Mouse (Mus musculus) heart, embryonic 10.5 days (tissue): Measurements from ENCODE around the gene Abr. TPM values are rescaled to one million over a fixed set of nuclear protein-coding genes. Genes with fewer than 3 reads are reported as not detected.

Experiments used
- DNase-seq: peaks from one replicate; pipeline ENCODE4 v3.0.0-alpha.2; 2017; ENCODE audit warnings: low spot score
- H3K27ac ChIP-seq: fragments of 300-500 bp; sonication (generic); 2 replicates; pipeline ENCODE4 v1.5.1; 2016; ENCODE audit warnings: mild to moderate bottlenecking
- H3K27me3 ChIP-seq: fragments of 300-500 bp; sonication (generic); 2 replicates; pipeline ENCODE4 v1.6.1; 2016; ENCODE audit warnings: mild to moderate bottlenecking; ENCODE audit not compliant: poor library complexity, insufficient read depth, severe bottlenecking
- H3K36me3 ChIP-seq: fragments of 300-500 bp; sonication (generic); 2 replicates; pipeline ENCODE4 v1.6.1; 2016; ENCODE audit warnings: mild to moderate bottlenecking, moderate library complexity
- H3K4me1 ChIP-seq: fragments of 300-500 bp; sonication (generic); 2 replicates; pipeline ENCODE4 v1.6.1; 2016; ENCODE audit warnings: mild to moderate bottlenecking
- H3K4me3 ChIP-seq: fragments of 300-500 bp; sonication (generic); 2 replicates; pipeline ENCODE4 v1.5.1; 2016; ENCODE audit warnings: mild to moderate bottlenecking, moderate library complexity
- H3K9me3 ChIP-seq: fragments of 300-500 bp; sonication (generic); 2 replicates; pipeline ENCODE4 v1.6.1; 2016; ENCODE audit warnings: mild to moderate bottlenecking, moderate library complexity
- WGBS: fragments of 180-500 bp; shearing (Covaris S2); methylation state at CpG from one replicate; pipeline ENCODE4 v1.1.7; 2016; 5-methylcytosine and 5-hydroxymethylcytosine counted together
- polyA plus RNA-seq: library from polyadenylated mRNA; unstranded; fragments of >200 nt; fragmentation: Nextera tagmentation; extraction: Ambion mirVana; gene quantifications from 2 replicates; pipeline ENCODE4 v1.2.1, GENCODE M21; 2016

Abr gene
- polyA plus RNA-seq, 1 experiment from 2014 or later, result 32.8 TPM

DNA sequence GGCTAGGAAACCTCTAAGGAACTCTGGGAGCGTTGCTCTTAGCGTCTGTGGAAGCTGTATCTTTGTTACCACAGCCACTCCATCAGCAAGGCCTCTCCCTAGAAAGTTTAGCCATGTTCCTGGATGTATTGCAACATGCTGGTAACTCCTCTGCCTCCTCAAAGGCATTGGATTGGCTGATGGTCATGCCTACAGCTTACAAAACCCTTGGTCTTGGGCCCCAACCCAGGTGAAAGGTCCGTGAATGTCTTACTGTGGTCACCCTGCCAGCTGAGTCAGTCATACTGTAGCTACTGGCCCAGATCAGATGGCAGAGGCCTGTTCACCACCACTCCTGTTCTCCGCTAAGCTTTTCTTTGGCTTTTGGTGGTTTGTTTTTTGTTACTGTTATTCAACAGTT is 207.1 kb downstream of the Abr start:
- no peak for DNase-seq
- Histone ChIP-seq H3K27me3 (no peaks in the 10 kb centered on the region), H3K36me3 (peaks cover 90% of the 10 kb centered on the region), H3K4me3 (no peak overlapping the region), H3K4me1 (peaks cover 5% of the 10 kb centered on the region), H3K27ac (no peak overlapping the region), H3K9me3 (no peaks in the 10 kb centered on the region)
- 93% methylated on average over 4 of the region's 4 CpGs for WGBS

DNA sequence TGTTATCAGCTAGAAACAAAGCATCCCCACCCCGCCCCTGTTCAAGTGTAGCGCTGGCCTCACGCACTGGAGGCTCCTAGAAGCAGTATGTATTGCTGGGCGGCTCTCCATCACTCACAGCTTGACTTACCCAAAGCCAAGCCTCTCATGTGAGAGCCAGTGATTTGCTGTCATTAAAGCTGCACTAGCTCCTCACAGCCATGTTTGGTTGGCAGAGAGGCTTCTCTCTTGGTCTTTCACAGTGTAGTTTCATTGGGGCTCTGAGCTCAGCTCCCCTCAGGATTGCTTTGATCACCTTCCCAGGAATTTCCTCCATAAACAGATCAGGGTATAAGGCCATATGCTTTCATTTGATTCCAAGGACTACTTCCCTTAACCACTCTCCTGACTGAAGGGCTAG is 208.9 kb downstream of the Abr start:
- 55% methylated on average over 4 of the region's 4 CpGs for WGBS
- no peak overlapping the region for H3K27ac ChIP-seq
- no peak for DNase-seq
- H3K9me3 ChIP-seq, result no peaks in the 10 kb centered on the region
- H3K4me1 ChIP-seq, result peaks cover 5% of the 10 kb centered on the region
- no peak overlapping the region for H3K4me3 ChIP-seq
- H3K27me3 ChIP-seq, result no peaks in the 10 kb centered on the region
- peaks cover 82% of the 10 kb centered on the region for H3K36me3 ChIP-seq

DNA sequence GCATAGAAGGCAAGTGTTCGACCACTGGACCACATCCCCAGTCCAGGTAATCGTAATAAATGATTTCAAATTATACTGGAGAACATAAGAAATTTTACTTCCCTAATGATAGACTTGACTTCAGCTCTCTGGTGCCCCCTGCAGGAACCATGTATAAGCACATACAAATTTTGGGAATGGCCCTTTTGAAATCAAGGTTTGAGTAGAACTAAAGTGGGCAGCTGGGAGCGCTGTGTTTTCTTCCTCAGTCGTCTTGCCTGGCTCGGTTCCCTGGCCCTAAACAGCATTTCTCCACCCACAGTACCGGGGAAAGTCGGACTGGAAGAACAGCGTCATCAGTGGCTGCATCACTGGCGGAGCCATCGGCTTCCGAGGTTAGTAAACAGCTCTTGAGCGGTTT is 211.3 kb downstream of the Abr start:
- Histone ChIP-seq H3K36me3 (peaks cover 58% of the 10 kb centered on the region), H3K4me1 (peaks cover 10% of the 10 kb centered on the region), H3K27ac (no peak overlapping the region), H3K4me3 (no peak overlapping the region), H3K9me3 (no peaks in the 10 kb centered on the region), H3K27me3 (no peaks in the 10 kb centered on the region)
- 72% methylated on average over 12 of the region's 12 CpGs for WGBS
- DNase-seq, result no peak

DNA sequence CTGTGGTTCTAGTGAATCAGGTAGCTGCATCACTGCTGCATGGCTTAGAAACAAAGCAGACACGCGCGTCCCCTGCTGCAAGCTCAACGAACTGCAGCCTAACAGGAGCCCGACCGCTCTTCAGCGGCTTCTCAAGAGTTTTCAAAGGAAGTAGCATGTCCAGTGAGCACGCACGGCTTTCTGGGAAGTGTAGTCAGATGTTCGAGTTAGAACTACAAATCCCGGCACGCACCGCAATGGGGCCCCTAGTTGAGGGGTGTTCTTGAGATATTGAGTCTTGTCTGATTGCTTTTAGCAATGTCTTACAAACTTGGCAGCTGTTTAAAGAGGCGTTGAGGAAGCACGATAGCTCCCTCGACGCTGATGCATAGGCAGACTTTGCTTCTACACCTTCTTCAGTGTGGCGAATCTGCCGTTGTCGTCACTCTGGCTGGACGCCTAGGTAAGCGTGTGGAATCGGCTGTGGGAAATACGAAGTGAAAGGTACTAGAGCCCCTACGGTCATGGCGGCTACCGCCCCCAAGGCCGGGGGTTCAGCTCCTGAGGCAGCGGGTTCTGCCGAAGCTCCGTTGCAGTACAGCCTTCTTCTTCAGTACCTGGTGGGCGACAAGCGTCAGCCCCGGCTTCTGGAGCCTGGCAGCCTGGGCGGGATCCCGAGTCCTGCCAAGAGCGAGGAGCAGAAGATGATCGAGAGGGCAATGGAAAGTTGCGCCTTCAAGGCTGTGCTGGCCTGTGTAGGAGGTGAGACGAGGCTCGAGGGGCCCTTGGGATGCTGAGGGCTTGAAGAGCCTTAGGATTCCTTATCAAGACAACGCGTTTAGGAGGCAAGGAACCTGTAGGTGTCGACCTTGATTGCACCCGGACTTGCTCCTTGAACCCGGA is 215.2 kb downstream of the Abr start, which contains the start of gene Timm22:
Gene Timm22, plus strand, starts transcription at position 251 of the 882 bp plus-strand sequence.
- WGBS, result under 1% methylated on average over 46 of the region's 46 CpGs
- H3K27ac ChIP-seq, result peak within 1 kb of the TSS; percentile 96
- H3K36me3 ChIP-seq, result peaks cover 21% of the 10 kb centered on the region
- peaks cover 5% of the 10 kb centered on the region for H3K4me1 ChIP-seq
- H3K9me3 ChIP-seq, result no peaks in the 10 kb centered on the region
- H3K27me3 ChIP-seq, result no peaks in the 10 kb centered on the region
- H3K4me3 ChIP-seq, result peak within 1 kb of the TSS; percentile 99
- DNase-seq, result peak; percentile 98

DNA sequence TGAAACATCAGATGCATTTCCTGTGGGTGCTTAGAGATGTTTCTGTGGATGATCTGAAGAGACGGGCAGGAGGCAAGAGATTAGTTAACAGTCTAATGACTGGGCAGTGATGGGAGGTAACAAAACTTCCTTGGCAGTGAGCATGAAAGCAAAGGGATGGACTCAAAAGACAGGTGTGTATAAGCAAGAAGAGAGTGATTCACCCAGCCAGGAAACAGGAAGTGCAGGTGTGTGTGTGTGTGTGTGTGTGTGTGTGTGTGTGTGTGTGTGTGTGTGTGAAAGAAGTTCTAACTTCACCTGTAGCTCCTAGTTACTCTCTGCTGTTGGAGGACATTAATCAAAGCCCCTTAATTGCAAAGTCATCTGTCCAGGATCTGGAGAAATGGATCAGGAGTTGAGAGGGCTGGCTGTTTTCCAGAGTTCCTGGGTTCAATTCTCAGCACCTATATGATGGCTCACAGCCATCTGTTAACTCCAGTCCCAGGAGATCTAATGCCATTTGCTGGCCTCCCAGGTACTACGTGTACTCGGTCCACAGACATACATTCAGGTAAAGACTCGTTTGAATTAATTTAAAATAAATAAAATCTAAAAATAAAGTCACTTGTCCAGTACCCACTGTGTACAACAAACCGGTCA is 216.4 kb downstream of the Abr start:
- H3K4me1 ChIP-seq, result peaks cover 5% of the 10 kb centered on the region
- 70% methylated on average over 5 of the region's 5 CpGs for WGBS
- no peak overlapping the region for H3K27ac ChIP-seq
- no peak overlapping the region for H3K4me3 ChIP-seq
- peaks cover 12% of the 10 kb centered on the region; the same call in 1 of the 2 replicates for H3K36me3 ChIP-seq
- H3K27me3 ChIP-seq, result no peaks in the 10 kb centered on the region
- no peaks in the 10 kb centered on the region for H3K9me3 ChIP-seq
- DNase-seq, result no peak

DNA sequence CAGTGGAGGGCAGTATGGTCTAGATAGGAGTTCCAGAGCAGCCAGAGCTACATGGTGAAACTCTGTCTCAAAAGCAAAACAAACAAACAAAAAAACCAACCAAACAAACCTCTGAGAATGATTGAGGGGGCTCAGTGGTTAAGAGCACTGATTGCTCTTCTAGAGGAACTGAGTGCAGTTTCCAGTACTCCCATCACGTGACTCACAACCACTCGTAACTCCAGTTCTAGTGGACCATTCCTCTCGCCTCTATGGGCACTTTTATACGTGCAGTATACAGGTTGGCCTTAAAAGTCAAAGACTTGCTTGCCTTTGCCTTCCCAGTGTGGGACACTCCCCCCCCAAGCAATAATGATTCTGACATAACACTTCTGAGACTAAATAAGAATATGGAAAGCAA is 217.0 kb downstream of the Abr start:
- peaks cover 10% of the 10 kb centered on the region; the same call in 1 of the 2 replicates for H3K36me3 ChIP-seq
- H3K27ac ChIP-seq, result no peak overlapping the region
- no peak overlapping the region for H3K4me3 ChIP-seq
- H3K4me1 ChIP-seq, result peaks cover 5% of the 10 kb centered on the region
- no peaks in the 10 kb centered on the region for H3K9me3 ChIP-seq
- DNase-seq, result no peak
- no peaks in the 10 kb centered on the region for H3K27me3 ChIP-seq
- WGBS, result 55% methylated on average over 4 of the region's 4 CpGs

DNA sequence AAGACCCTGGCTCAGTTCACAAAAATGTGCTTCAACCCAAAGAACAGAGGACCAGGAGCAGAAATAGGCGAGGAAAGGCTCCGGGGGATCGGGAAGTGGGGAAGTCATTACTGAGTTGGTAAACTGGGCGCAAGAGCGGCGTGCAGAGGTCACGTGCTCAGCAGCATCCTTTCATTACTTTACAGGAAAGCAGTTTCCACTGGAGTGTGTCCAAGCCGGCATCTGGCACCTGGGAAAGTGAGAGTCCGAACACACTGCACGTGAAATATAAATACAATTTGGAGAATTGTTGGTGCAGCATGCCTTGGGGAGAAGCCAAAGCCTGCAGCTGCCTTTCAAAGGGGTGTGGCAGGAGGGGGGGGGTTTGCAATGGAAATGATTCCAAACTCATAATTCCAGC is 220.7 kb downstream of the Abr start:
- DNase-seq, result no peak
- WGBS, result 78% methylated on average over 10 of the region's 10 CpGs
- Histone ChIP-seq H3K27me3 (no peaks in the 10 kb centered on the region), H3K4me3 (no peak overlapping the region), H3K27ac (no peak overlapping the region), H3K36me3 (no peaks in the 10 kb centered on the region), H3K9me3 (no peaks in the 10 kb centered on the region), H3K4me1 (peaks cover 14% of the 10 kb centered on the region)

DNA sequence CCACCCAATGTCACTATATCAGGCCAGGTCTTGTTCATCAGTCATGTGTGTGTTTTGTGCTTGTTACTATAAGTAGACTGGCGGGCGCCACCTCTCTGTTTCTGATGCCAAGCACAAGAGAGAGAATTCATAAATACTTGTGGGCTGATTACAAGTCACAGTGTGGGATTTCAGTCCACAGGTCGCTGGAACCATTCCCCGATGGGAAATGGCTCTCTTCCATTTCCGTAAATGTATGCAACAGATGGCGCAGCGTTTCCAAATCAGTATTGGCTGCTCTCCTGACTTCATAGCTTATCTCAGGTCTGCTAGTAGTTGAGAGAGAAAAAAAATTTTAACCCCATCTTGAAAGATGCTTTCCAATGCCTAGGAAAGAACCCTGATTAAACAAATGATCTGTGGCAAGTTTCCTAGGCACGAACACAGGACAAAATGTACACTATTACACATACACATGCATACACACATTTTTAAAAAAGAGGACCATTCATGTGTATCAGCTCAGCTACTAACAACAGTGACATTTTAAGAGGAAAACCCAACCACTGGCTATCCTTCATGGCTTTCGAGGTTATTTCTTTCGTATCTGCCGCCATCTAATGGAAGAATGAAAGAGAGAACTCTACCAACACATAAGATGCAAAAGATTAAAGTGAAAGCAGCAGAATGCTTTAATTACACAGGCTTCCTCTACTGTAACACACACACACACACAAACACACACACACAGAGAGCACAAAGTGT is 222.4 kb downstream of the Abr start:
- no peaks in the 10 kb centered on the region for H3K36me3 ChIP-seq
- WGBS, result 10% methylated on average over 11 of the region's 11 CpGs
- peak overlapping the region; percentile 83 for H3K4me3 ChIP-seq
- no peaks in the 10 kb centered on the region for H3K27me3 ChIP-seq
- H3K9me3 ChIP-seq, result no peaks in the 10 kb centered on the region
- DNase-seq, result no peak
- H3K4me1 ChIP-seq, result peaks cover 19% of the 10 kb centered on the region
- peak overlapping the region; percentile 93 for H3K27ac ChIP-seq

DNA sequence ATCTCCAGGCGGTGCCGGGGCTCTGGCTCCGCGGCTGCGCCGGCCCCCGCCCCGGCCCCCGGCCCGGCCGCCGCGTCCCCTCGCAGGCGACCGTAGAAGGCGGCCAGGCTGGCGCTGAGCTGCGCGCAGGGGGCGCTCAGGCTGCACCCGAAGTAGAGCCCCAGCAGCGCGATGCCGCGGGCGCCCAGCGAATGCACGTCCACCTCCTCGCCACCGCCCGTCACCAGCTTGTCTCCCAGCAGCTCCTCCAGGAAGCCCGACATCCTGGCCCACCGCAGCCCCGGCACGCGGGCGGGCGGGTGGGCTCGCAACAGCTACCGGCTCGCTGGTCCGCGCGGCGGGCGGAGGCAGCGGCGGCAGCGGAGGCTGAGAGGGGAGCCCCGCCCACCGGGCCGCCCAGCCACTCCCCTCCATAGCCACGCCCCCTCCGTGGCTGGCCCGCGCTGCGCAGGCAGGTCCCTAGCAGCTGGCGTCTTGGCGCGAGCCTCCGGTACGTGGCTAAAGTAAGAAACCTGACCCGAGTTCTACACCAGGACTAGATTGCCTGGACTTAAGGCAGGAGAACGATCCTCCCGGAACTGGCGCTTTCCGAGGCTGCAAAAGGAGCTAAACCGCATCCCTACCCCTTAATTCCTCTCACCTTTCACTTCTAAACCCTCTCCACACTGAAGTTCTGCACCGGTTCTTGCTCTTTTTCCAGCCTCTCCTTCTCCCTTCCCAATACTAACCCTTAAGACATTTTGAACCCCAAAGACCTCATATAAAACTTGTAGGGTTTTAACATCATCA is 223.1 kb downstream of the Abr start, which contains the start of gene Nxn:
Gene Nxn, minus strand, starts transcription at position 343 of the 789 bp plus-strand sequence.
- 1% methylated on average over 65 of the region's 70 CpGs for WGBS
- Histone ChIP-seq H3K4me1 (peaks cover 19% of the 10 kb centered on the region), H3K4me3 (peak within 1 kb of the TSS; percentile 83), H3K27me3 (no peaks in the 10 kb centered on the region), H3K27ac (peak within 1 kb of the TSS; percentile 93), H3K9me3 (no peaks in the 10 kb centered on the region), H3K36me3 (no peaks in the 10 kb centered on the region)
- peak; percentile 95 for DNase-seq

DNA sequence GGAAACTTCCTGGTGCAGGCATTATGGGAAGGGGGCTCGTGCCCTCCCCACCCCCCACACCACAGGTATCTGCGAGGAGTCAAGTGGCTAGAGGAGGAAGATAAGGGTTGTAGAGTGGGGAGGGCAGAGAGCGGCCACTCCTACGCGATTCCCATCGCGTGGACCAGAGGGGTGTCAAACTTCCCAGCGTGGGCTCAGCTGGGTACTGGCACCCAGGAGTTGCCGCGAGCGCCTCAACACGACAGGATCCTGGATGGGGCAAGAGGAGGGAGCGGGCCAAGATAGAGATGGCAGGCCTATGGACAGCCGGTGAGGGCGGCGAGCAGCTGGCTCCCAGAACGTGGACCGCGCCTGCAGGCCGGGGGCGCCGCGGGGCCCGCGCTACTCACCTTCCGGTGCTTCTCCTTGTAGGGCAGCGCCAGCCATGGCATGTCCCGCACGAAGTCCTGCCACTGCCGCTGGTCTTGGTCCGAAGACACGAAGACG is 223.8 kb downstream of the Abr start:
- DNase-seq, result peak; percentile 80
- peak overlapping the region; percentile 83 for H3K4me3 ChIP-seq
- no peaks in the 10 kb centered on the region for H3K27me3 ChIP-seq
- H3K9me3 ChIP-seq, result no peaks in the 10 kb centered on the region
- no peaks in the 10 kb centered on the region for H3K36me3 ChIP-seq
- under 1% methylated on average over 33 of the region's 33 CpGs for WGBS
- H3K27ac ChIP-seq, result peak overlapping the region; percentile 93
- peaks cover 19% of the 10 kb centered on the region for H3K4me1 ChIP-seq

DNA sequence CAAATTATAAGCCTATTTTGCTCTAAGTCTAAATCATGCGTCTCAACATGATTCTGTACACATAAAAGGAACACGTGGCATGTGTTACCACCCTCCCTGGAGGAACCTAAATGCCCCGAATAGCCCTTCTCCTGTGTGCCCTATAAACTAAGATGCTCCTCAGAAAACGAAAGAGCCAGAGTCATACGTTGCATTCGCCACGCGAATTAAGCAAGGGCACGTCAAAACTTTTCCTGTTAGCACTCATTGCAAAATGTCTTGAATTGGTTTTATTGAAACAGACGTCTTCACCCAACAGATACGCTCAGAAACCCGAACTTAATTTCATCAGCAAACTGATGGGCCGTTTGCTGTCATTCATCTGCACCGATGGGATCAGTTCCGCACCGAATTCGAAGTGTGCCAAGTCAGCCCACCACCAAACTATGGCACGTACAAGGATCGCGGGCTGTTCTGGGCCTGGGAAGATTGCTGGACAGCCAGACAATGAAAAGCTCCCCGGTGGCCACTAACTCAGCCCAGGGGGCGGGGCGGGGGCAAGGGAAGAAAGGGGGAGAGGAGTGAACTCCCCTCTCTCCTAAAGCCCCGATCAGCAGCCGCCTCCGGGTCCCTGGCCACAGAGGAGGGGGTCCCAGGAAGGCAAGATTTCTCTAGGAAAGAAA is 224.3 kb downstream of the Abr start:
- no peaks in the 10 kb centered on the region for H3K36me3 ChIP-seq
- no peaks in the 10 kb centered on the region for H3K27me3 ChIP-seq
- peak overlapping the region; percentile 83 for H3K4me3 ChIP-seq
- no peak for DNase-seq
- H3K27ac ChIP-seq, result peak overlapping the region; percentile 93
- 2% methylated on average over 26 of the region's 26 CpGs for WGBS
- H3K9me3 ChIP-seq, result no peaks in the 10 kb centered on the region
- peaks cover 24% of the 10 kb centered on the region for H3K4me1 ChIP-seq

DNA sequence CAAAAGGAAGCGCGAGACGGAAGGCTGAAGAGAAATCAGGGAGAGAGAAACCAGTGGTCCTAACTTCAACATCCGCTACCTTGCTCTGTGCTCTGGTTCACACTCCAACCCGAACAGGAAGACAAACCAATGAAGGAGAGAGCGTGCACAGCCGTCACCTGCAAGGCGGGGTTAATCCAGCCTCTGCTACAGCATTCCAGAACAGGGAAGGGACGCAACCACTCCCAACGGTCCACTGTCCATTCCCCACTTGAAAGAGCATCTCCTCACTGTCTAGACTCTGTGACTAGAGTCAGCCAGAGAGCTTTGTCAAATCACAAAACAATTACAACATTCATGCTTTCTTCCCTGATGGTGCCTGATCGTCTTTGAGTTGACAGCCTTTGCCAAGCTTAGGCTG is 229.1 kb downstream of the Abr start:
- no peaks in the 10 kb centered on the region for H3K9me3 ChIP-seq
- no peak overlapping the region for H3K4me3 ChIP-seq
- DNase-seq, result no peak
- peaks cover 18% of the 10 kb centered on the region for H3K36me3 ChIP-seq
- 84% methylated on average over 11 of the region's 11 CpGs for WGBS
- H3K27me3 ChIP-seq, result no peaks in the 10 kb centered on the region
- peaks cover 21% of the 10 kb centered on the region; the same call in 1 of the 2 replicates for H3K4me1 ChIP-seq
- no peak overlapping the region for H3K27ac ChIP-seq
